Mouse (Mus musculus) embryonic fibroblast, embryonic 13.5 days (primary cell): ENCODE measurements at regions not wholly inside any gene's neighbourhood (a gene's known extent, or its start where the extent isn't known, plus 50 kb on each side); places are given as distances from the start of the nearest gene placed in this dataset.

ENCODE experiments used
- CTCF ChIP-seq: IDR thresholded peaks from 2 replicates; pipeline ENCODE4 v1.5.1; 2011; ENCODE audit warnings: mild to moderate bottlenecking, control low read depth, low read length, moderate library complexity, borderline replicate concordance; ENCODE audit not compliant: insufficient read depth
- POLR2A ChIP-seq: IDR thresholded peaks from 2 replicates; pipeline ENCODE4 v1.6.1; 2011; ENCODE audit warnings: low read depth, mild to moderate bottlenecking, control low read depth, low read length, moderate library complexity

GRCm38 (mm10) chr7:95810096-95810495 lies 360.9 kb upstream of the Tenm4 start:
- TF ChIP-seq CTCF, result no peak
- no peak for TF ChIP-seq POLR2A
